Mouse (Mus musculus) liver, adult (tissue): ENCODE measurements around the gene Pidd1.

Experiments used
- GATA4 ChIP-seq: IDR thresholded peaks from 2 replicates; pipeline ENCODE4 v1.6.1; 2014; ENCODE audit warnings: mild to moderate bottlenecking, low read length; ENCODE audit not compliant: insufficient replicate concordance

Pidd1 gene

GRCm38 (mm10) chr7:141435129-141435855 lies 8.5 kb downstream of the Pidd1 start:
- peak; percentile 37; the same call in 1 of the 2 replicates for TF ChIP-seq GATA4

GRCm38 (mm10) chr7:141434464-141434863 lies 9.4 kb downstream of the Pidd1 start:
- no peak for TF ChIP-seq GATA4

- TF ChIP-seq GATA4 = no peak
Measured at GRCm38 (mm10) chr7:141433517-141434400, 10.1 kb downstream of the Pidd1 start.

- no peak for TF ChIP-seq GATA4
Measured at GRCm38 (mm10) chr7:141432741-141433516, 10.9 kb downstream of the Pidd1 start.

- no peak for TF ChIP-seq GATA4
Measured at GRCm38 (mm10) chr7:141432186-141432611, 11.6 kb downstream of the Pidd1 start.

GRCm38 (mm10) chr7:141431434-141432185 lies 12.2 kb downstream of the Pidd1 start:
- no peak for TF ChIP-seq GATA4

GRCm38 (mm10) chr7:141430585-141431240 lies 13.1 kb downstream of the Pidd1 start:
- TF ChIP-seq GATA4 = no peak

GRCm38 (mm10) chr7:141429840-141430584 lies 13.8 kb downstream of the Pidd1 start:
- TF ChIP-seq GATA4 = no peak

GRCm38 (mm10) chr7:141429310-141429709 lies 14.5 kb downstream of the Pidd1 start, which contains the start of gene Cend1:
Cend1 (minus strand) TSS chr7:141429491.
- TF ChIP-seq GATA4 = no peak

- no peak for TF ChIP-seq GATA4
Measured at GRCm38 (mm10) chr7:141428701-141429100, 15.1 kb downstream of the Pidd1 start.

GRCm38 (mm10) chr7:141426948-141427730 lies 16.7 kb downstream of the Pidd1 start:
- TF ChIP-seq GATA4 = no peak

GRCm38 (mm10) chr7:141423811-141424210 lies 20.0 kb downstream of the Pidd1 start:
- TF ChIP-seq GATA4 = no peak

GRCm38 (mm10) chr7:141420030-141420702 lies 23.7 kb downstream of the Pidd1 start:
- peak; percentile 97 for TF ChIP-seq GATA4
